Mouse (Mus musculus): ENCODE measurements around the gene Lpin2. TPM values are rescaled to one million over a fixed set of nuclear protein-coding genes. Genes with fewer than 3 reads are reported as not detected.

Gene Lpin2
- polyA plus RNA-seq, 1 experiment from 2014 or later = 65.8 TPM

- H3K4me3 ChIP-seq (ENCODE audit: low read length) = no peak overlapping the region
- peak overlapping the region; percentile 1; the same call in 1 of the 2 replicates for H3K27ac ChIP-seq (ENCODE audit: low read length)
- peaks cover 33% of the 10 kb centered on the region for H3K4me1 ChIP-seq (ENCODE audit: insufficient read depth, low read length)
- 0 out of 2 replicates have a peak, but pooled peaks cover 9% of the 10 kb centered on the region for H3K9me3 ChIP-seq (ENCODE audit: low read length)
- H3K27me3 ChIP-seq (ENCODE audit: insufficient read depth, low read length) = no peaks in the 10 kb centered on the region
- peak; percentile 36; the same call in 1 of the 2 replicates for ATAC-seq (ENCODE audit: low FRiP score, low TSS enrichment)
- 36% methylated on average over 10 of the region's 10 CpGs for WGBS
- no peak overlapping the region for H3K9ac ChIP-seq (replicated peaks; ENCODE audit: low read length)
- peak overlapping the region; percentile 40 for H3K4me2 ChIP-seq (replicated peaks; ENCODE audit: low read depth, low read length)
- H3K36me3 ChIP-seq (ENCODE audit: insufficient read depth, low read length) = no peaks in the 10 kb centered on the region
Observed at GRCm38 (mm10) chr17:71195633-71196391, 13.5 kb downstream of the Lpin2 start.

DNA sequence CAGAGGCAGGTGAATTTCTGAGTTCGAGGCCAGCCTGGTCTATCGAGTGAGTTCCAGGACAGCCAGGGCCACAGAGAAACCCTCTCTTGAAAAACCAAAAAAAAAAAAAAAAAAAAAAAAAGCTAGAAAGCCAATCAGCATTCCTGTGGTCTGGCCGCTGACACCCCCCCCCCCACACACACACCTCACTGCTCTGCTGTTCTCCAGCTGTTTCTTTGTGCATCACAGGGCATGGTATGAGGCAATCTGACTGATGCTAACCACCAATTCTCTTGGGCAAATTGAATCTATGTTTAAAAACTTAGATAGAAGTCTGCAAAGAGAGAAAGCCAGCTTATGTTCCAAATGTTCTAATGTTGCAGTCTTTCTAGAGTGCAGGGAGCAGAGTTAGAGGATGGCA, 14.1 kb downstream of the Lpin2 start:
- Histone ChIP-seq H3K4me1 (ENCODE audit: insufficient read depth, low read length) (peaks cover 33% of the 10 kb centered on the region), H3K4me2 (replicated peaks; ENCODE audit: low read depth, low read length) (no peak overlapping the region), H3K27me3 (ENCODE audit: insufficient read depth, low read length) (no peaks in the 10 kb centered on the region), H3K27ac (ENCODE audit: low read length) (no peak overlapping the region), H3K9me3 (ENCODE audit: low read length) (0 out of 2 replicates have a peak, but pooled peaks cover 8% of the 10 kb centered on the region), H3K4me3 (ENCODE audit: low read length) (no peak overlapping the region), H3K36me3 (ENCODE audit: insufficient read depth, low read length) (no peaks in the 10 kb centered on the region), H3K9ac (replicated peaks; ENCODE audit: low read length) (no peak overlapping the region)
- ATAC-seq (ENCODE audit: low FRiP score, low TSS enrichment) = no peak
- 47% methylated on average over 3 of the region's 3 CpGs for WGBS

- Histone ChIP-seq H3K27me3 (ENCODE audit: insufficient read depth, low read length) (no peaks in the 10 kb centered on the region), H3K9me3 (ENCODE audit: low read length) (no peaks in the 10 kb centered on the region), H3K27ac (ENCODE audit: low read length) (no peak overlapping the region), H3K4me1 (ENCODE audit: insufficient read depth, low read length) (peaks cover 40% of the 10 kb centered on the region), H3K9ac (replicated peaks; ENCODE audit: low read length) (no peak overlapping the region), H3K4me3 (ENCODE audit: low read length) (no peak overlapping the region), H3K36me3 (ENCODE audit: insufficient read depth, low read length) (no peaks in the 10 kb centered on the region), H3K4me2 (replicated peaks; ENCODE audit: low read depth, low read length) (no peak overlapping the region)
- 59% methylated on average over 3 of the region's 3 CpGs for WGBS
- no peak for ATAC-seq (ENCODE audit: low FRiP score, low TSS enrichment)
Observed at GRCm38 (mm10) chr17:71199346-71199745, 17.0 kb downstream of the Lpin2 start.

DNA sequence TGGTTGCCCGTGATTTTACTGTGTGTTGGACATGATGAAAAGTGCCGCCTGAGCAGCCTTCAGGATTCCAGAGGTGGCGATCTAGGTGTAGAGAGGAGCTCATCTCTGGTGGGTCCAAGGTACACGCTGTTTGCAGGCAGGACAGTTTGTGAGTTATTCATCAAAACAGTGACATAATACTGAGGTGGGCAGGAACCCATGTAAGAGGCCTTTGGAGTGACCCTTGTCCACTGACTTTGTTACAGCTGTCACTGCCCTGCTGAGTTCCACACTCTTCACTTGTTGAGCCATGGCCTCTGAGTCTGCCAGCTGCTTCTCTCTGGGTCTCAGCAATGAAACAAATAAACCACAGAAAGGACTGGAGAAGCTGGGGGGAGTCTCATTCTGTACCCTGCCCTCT, 19.8 kb downstream of the Lpin2 start:
- no peak overlapping the region for H3K4me3 ChIP-seq (ENCODE audit: low read length)
- H3K27ac ChIP-seq (ENCODE audit: low read length) = peak overlapping the region; percentile 56; the same call in 1 of the 2 replicates
- no peaks in the 10 kb centered on the region for H3K9me3 ChIP-seq (ENCODE audit: low read length)
- H3K9ac ChIP-seq (replicated peaks; ENCODE audit: low read length) = no peak overlapping the region
- H3K4me2 ChIP-seq (replicated peaks; ENCODE audit: low read depth, low read length) = no peak overlapping the region
- peaks cover 28% of the 10 kb centered on the region for H3K4me1 ChIP-seq (ENCODE audit: insufficient read depth, low read length)
- peak; percentile 73; the same call in 1 of the 2 replicates for ATAC-seq (ENCODE audit: low FRiP score, low TSS enrichment)
- H3K27me3 ChIP-seq (ENCODE audit: insufficient read depth, low read length) = no peaks in the 10 kb centered on the region
- H3K36me3 ChIP-seq (ENCODE audit: insufficient read depth, low read length) = no peaks in the 10 kb centered on the region
- WGBS = 67% methylated on average over 4 of the region's 4 CpGs

GRCm38 (mm10) chr17:71203998-71204808, 21.8 kb downstream of the Lpin2 start:
- peaks cover 20% of the 10 kb centered on the region for H3K4me1 ChIP-seq (ENCODE audit: insufficient read depth, low read length)
- no peaks in the 10 kb centered on the region for H3K27me3 ChIP-seq (ENCODE audit: insufficient read depth, low read length)
- no peak overlapping the region for H3K4me2 ChIP-seq (replicated peaks; ENCODE audit: low read depth, low read length)
- no peak for ATAC-seq (ENCODE audit: low FRiP score, low TSS enrichment)
- H3K27ac ChIP-seq (ENCODE audit: low read length) = no peak overlapping the region
- 85% methylated on average over 9 of the region's 9 CpGs for WGBS
- H3K4me3 ChIP-seq (ENCODE audit: low read length) = no peak overlapping the region
- H3K9me3 ChIP-seq (ENCODE audit: low read length) = peaks cover 4% of the 10 kb centered on the region; the same call in 1 of the 2 replicates
- H3K36me3 ChIP-seq (ENCODE audit: insufficient read depth, low read length) = 0 out of 2 replicates have a peak, but pooled peaks cover 7% of the 10 kb centered on the region
- H3K9ac ChIP-seq (replicated peaks; ENCODE audit: low read length) = no peak overlapping the region

DNA sequence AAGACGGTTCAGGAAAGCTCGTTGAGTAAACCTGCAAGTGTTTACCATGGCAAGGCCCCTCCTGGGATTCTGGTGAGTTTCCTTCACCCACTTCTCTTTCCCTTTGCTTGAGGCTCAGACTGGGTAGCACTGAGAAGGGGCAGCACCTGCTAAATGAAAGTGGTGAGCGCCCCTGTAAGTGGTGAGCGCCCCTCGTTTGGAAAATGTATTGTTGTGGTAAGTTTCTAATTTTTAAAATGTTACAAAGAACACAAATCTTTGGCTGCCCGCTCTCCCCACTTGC, 22.4 kb downstream of the Lpin2 start:
- Histone ChIP-seq H3K4me1 (ENCODE audit: insufficient read depth, low read length) (peaks cover 20% of the 10 kb centered on the region), H3K4me3 (ENCODE audit: low read length) (no peak overlapping the region), H3K27me3 (ENCODE audit: insufficient read depth, low read length) (no peaks in the 10 kb centered on the region), H3K4me2 (replicated peaks; ENCODE audit: low read depth, low read length) (no peak overlapping the region), H3K36me3 (ENCODE audit: insufficient read depth, low read length) (0 out of 2 replicates have a peak, but pooled peaks cover 7% of the 10 kb centered on the region), H3K9ac (replicated peaks; ENCODE audit: low read length) (no peak overlapping the region), H3K27ac (ENCODE audit: low read length) (no peak overlapping the region), H3K9me3 (ENCODE audit: low read length) (peaks cover 4% of the 10 kb centered on the region; the same call in 1 of the 2 replicates)
- ATAC-seq (ENCODE audit: low FRiP score, low TSS enrichment) = no peak
- WGBS = 76% methylated on average over 6 of the region's 6 CpGs

DNA sequence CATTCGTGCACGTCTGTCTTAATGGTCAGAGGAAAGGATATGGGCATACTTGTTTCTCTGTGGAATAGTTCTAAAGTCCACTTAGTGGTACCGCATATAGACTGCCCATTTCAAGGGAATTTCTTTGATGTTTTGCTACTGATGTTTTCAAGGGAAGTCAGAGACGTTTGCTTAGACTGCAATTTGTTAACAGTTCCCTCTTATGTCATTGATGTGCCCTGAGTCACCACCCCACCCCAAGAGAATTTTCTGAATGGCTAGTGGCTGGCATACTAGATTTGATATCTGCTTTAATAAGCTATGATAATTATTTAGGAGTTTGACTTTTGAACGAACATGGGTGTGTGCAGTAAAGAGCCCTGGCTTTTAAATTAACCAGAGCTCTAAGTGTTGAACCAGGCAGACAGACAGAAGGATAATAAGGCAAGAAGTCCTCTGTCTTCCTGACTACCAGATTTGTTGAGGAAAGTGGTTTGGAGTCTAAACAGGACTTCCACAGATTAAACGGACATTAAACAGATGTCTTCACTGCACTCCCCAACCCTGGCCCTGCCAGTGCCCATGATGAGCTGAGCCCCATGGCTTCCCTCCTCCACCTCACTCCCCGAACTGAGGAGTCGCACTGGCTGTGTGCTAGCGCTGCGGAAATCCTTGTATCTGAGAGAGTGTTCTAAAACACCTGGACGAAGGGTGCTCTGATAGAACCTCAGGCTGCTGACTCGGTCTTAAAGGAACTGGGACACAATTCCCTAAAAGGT, 24.0 kb downstream of the Lpin2 start:
- Histone ChIP-seq H3K9ac (replicated peaks; ENCODE audit: low read length) (no peak overlapping the region), H3K27ac (ENCODE audit: low read length) (no peak overlapping the region), H3K4me3 (ENCODE audit: low read length) (no peak overlapping the region), H3K4me2 (replicated peaks; ENCODE audit: low read depth, low read length) (no peak overlapping the region), H3K4me1 (ENCODE audit: insufficient read depth, low read length) (peaks cover 20% of the 10 kb centered on the region), H3K9me3 (ENCODE audit: low read length) (peaks cover 4% of the 10 kb centered on the region; the same call in 1 of the 2 replicates), H3K36me3 (ENCODE audit: insufficient read depth, low read length) (0 out of 2 replicates have a peak, but pooled peaks cover 7% of the 10 kb centered on the region), H3K27me3 (ENCODE audit: insufficient read depth, low read length) (no peaks in the 10 kb centered on the region)
- WGBS = 59% methylated on average over 12 of the region's 12 CpGs
- no peak for ATAC-seq (ENCODE audit: low FRiP score, low TSS enrichment)

GRCm38 (mm10) chr17:71207268-71207667, 24.9 kb downstream of the Lpin2 start:
- Histone ChIP-seq H3K9ac (replicated peaks; ENCODE audit: low read length) (no peak overlapping the region), H3K4me3 (ENCODE audit: low read length) (no peak overlapping the region), H3K36me3 (ENCODE audit: insufficient read depth, low read length) (0 out of 2 replicates have a peak, but pooled peaks cover 7% of the 10 kb centered on the region), H3K9me3 (ENCODE audit: low read length) (peaks cover 4% of the 10 kb centered on the region; the same call in 1 of the 2 replicates), H3K4me1 (ENCODE audit: insufficient read depth, low read length) (peaks cover 18% of the 10 kb centered on the region), H3K4me2 (replicated peaks; ENCODE audit: low read depth, low read length) (no peak overlapping the region), H3K27ac (ENCODE audit: low read length) (no peak overlapping the region), H3K27me3 (ENCODE audit: insufficient read depth, low read length) (no peaks in the 10 kb centered on the region)
- WGBS = 99% methylated on average over 3 of the region's 3 CpGs
- no peak for ATAC-seq (ENCODE audit: low FRiP score, low TSS enrichment)

DNA sequence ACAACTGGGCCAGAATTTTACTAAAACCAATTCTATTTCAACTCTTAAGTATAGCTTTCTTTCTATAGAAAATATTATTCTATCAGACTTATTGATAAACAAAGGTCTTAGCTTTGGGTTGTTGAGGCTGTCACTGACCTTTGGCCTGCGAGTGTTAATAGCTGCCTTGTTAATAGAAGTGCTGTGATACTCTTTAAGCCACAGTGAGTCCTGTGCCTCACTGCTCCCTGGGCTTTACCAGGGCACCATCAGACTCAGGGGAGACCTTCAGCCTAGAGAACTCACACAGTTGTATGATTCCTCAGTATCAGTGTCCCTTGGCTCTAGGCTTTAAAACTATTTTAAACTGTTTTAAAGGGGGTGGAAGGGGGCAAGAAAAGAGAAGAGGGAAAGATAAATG, 26.0 kb downstream of the Lpin2 start:
- Histone ChIP-seq H3K27ac (ENCODE audit: low read length) (no peak overlapping the region), H3K9ac (replicated peaks; ENCODE audit: low read length) (no peak overlapping the region), H3K27me3 (ENCODE audit: insufficient read depth, low read length) (no peaks in the 10 kb centered on the region), H3K4me3 (ENCODE audit: low read length) (no peak overlapping the region), H3K9me3 (ENCODE audit: low read length) (peaks cover 4% of the 10 kb centered on the region; the same call in 1 of the 2 replicates), H3K4me1 (ENCODE audit: insufficient read depth, low read length) (peaks cover 10% of the 10 kb centered on the region; the same call in 1 of the 2 replicates), H3K36me3 (ENCODE audit: insufficient read depth, low read length) (0 out of 2 replicates have a peak, but pooled peaks cover 7% of the 10 kb centered on the region), H3K4me2 (replicated peaks; ENCODE audit: low read depth, low read length) (no peak overlapping the region)
- 95% methylated on average over 1 of the region's 1 CpGs for WGBS
- no peak for ATAC-seq (ENCODE audit: low FRiP score, low TSS enrichment)

Data from kidney, embryonic 16.5 days (tissue).